Mouse (Mus musculus) E14TG2a.4 (cell line): Measurements from ENCODE around the gene Osbpl3.

Experiments used
- CTCF ChIP-seq: conservative IDR thresholded peaks from 2 replicates; pipeline ENCODE4 v1.5.1; 2014; ENCODE audit warnings: low read length
- POU5F1 ChIP-seq: IDR thresholded peaks from 2 replicates; pipeline ENCODE4 v1.6.1; 2014; ENCODE audit warnings: low read length, borderline replicate concordance

DNA sequence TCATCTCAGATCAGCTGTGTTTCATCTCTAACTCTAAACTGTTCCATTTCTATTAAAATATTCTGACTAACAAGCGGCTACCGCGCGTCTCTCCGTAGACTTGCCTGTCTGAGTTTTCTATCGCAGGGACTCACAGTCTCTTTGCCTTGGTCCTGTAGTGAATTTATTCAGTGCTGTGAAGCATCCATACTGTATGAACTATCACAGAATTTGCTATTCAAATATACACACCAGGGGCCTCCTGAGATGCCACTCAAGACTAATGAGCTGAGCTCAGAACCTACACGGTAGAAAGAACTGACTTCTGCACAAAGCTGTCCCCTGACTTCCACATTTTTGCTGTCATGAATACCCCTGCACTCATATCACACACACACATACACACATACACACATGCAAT lies 154.9 kb downstream of the Osbpl3 start:
- TF ChIP-seq CTCF (no peak), POU5F1 (no peak)
